Mouse (Mus musculus) liver, adult 2 months (tissue): ENCODE measurements around the gene Zdhhc22. TPM values are rescaled to one million over a fixed set of nuclear protein-coding genes. Genes with fewer than 3 reads are reported as not detected.
A peak's percentile ranks its signal among the peaks of the same experiment; 100 is the strongest.

Experiments used
- DNase-seq: peaks from one replicate; pipeline ENCODE4 v3.0.0-alpha.2; 2011; ENCODE audit warnings: low read depth, low spot score; ENCODE audit errors: extremely low read depth
- H3K27ac ChIP-seq: fragments of 200-500 bp; replicated peaks from 2 replicates; pipeline ENCODE4 v1.5.1; 2012; ENCODE audit warnings: low read depth, mild to moderate bottlenecking, control low read depth, inconsistent platforms, low read length; ENCODE audit not compliant: insufficient read depth
- H3K27me3 ChIP-seq: fragments of 200-500 bp; 2 replicates; pipeline ENCODE4 v1.6.1; 2012; ENCODE audit warnings: mild to moderate bottlenecking, moderate library complexity, low read length, inconsistent platforms; ENCODE audit not compliant: control insufficient read depth, insufficient read depth
- H3K36me3 ChIP-seq: fragments of 200-500 bp; 2 replicates; pipeline ENCODE4 v1.6.1; 2012; ENCODE audit warnings: low read length, inconsistent platforms; ENCODE audit not compliant: control insufficient read depth, insufficient read depth
- H3K4me1 ChIP-seq: fragments of 200-500 bp; 2 replicates; pipeline ENCODE4 v1.6.1; 2011; ENCODE audit warnings: low read length; ENCODE audit not compliant: control insufficient read depth, insufficient read depth
- H3K4me3 ChIP-seq: fragments of 200-500 bp; 2 replicates; pipeline ENCODE4 v1.5.1; 2011; ENCODE audit warnings: low read depth, mild to moderate bottlenecking, control low read depth, low read length, moderate library complexity; ENCODE audit not compliant: insufficient read depth
- H3K79me2 ChIP-seq: fragments of 200-500 bp; 2 replicates; pipeline ENCODE4 v1.6.1; 2012; ENCODE audit warnings: inconsistent platforms, mild to moderate bottlenecking, low read length, moderate library complexity; ENCODE audit not compliant: control insufficient read depth, insufficient read depth
- H3K9ac ChIP-seq: fragments of 200-500 bp; 2 replicates; pipeline ENCODE4 v1.6.1; 2012; ENCODE audit warnings: low read depth, mild to moderate bottlenecking, control low read depth, inconsistent platforms, low read length
- CTCF ChIP-seq: fragments of 200-500 bp; IDR thresholded peaks from 2 replicates; pipeline ENCODE4 v1.5.1; 2011; ENCODE audit warnings: low read depth, low read length, control low read depth
- POLR2A ChIP-seq: fragments of 200-500 bp; IDR thresholded peaks from 2 replicates; pipeline ENCODE4 v1.6.1; 2011; ENCODE audit warnings: low read length, control low read depth; ENCODE audit not compliant: insufficient read depth; ENCODE audit errors: extremely low read depth
- WGBS: fragments of 180-500 bp; shearing (Covaris S2); methylation state at CpG from one replicate; pipeline ENCODE4 v1.1.7; 2018; 5-methylcytosine and 5-hydroxymethylcytosine counted together
- polyA plus RNA-seq: library from polyadenylated mRNA; depleted of rRNA; stranded (reverse); fragments of >200 nt; gene quantifications from 2 replicates; pipeline ENCODE4 v1.2.3, GENCODE M21; 2012
- total RNA-seq: library from RNA; depleted of rRNA; stranded (reverse); fragments of >200 nt; gene quantifications from 2 replicates; pipeline ENCODE4 v1.2.3, GENCODE M21; 2014

The Zdhhc22 gene
- total and polyA plus RNA-seq, 2 experiments = not detected

DNA sequence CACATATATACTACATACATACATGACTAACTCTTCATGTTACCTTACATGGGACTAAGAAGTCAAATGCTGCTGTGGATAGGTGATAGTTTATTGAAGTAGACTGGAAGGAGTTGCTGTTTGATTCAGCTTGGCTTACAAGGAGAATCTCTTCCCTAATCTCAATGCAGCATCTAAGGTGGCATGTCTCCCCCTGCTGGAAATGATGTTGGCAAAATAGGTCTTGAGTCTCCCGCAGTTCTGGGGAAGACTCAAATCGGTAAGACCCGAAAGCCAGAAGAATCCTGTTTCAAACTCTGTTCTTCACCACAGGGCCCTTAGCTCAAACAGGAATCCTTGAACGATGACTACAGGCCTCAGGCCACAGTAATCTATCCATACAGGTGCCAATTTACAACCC lies 45.1 kb downstream of the Zdhhc22 start:
- H3K4me3 ChIP-seq = no peak overlapping the region
- peak; percentile 37 for TF ChIP-seq CTCF
- TF ChIP-seq POLR2A = no peak
- H3K4me1 ChIP-seq = peaks cover 8% of the 10 kb centered on the region
- DNase-seq = peak; percentile 62
- no peak overlapping the region for H3K9ac ChIP-seq
- peaks cover 5% of the 10 kb centered on the region; the same call in 1 of the 2 replicates for H3K79me2 ChIP-seq
- no peak overlapping the region for H3K27ac ChIP-seq
- no peaks in the 10 kb centered on the region; the same call in 1 of the 2 replicates for H3K27me3 ChIP-seq
- H3K36me3 ChIP-seq = no peaks in the 10 kb centered on the region
- WGBS = 30% methylated on average over 4 of the region's 4 CpGs

GRCm38 (mm10) chr12:86943421-86943820 lies 46.8 kb downstream of the Zdhhc22 start:
- TF ChIP-seq CTCF = no peak
- no peak for TF ChIP-seq POLR2A
- no peak overlapping the region for H3K4me3 ChIP-seq
- no peaks in the 10 kb centered on the region; the same call in 1 of the 2 replicates for H3K27me3 ChIP-seq
- peaks cover 8% of the 10 kb centered on the region for H3K4me1 ChIP-seq
- DNase-seq = no peak
- H3K79me2 ChIP-seq = no peaks in the 10 kb centered on the region; the same call in 1 of the 2 replicates
- WGBS = 87% methylated on average over 8 of the region's 8 CpGs
- no peak overlapping the region for H3K27ac ChIP-seq
- no peaks in the 10 kb centered on the region for H3K36me3 ChIP-seq
- no peak overlapping the region for H3K9ac ChIP-seq

DNA sequence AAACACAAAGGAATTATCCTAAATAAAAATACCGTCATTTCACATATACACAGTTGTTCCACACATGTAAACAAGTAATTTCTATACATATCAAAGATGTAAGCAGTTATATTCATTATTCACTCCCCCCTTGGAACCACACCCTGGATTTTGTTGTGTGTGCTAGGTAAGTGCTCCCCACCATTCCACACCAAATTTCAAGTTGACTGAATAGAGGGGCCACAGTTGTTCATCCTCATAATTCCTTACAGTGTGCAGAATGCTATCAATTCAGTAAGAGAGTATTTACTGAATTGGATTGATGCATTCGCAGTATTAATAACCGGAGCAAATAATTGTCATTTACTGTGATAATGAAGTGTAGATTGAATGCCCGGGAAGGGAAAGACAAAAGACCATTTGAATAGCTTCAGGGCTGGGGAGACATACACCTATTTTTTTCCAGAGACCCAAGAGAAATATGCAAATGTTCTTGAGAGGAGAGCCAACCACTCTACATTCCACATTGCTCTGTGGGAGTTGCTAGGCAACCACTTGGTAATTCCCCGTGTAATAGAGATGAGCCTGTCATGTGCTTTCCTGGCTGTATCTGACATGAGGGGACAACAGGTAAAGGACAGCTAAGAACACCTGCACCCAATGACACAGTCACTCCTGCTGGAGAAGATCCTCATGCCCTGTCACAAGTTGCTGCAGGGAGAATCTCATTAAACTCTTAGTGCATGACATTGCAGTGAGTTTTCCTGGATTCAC lies 48.3 kb downstream of the Zdhhc22 start:
- H3K4me1 ChIP-seq = peaks cover 4% of the 10 kb centered on the region; the same call in 1 of the 2 replicates
- no peak overlapping the region for H3K4me3 ChIP-seq
- no peak for TF ChIP-seq CTCF
- TF ChIP-seq POLR2A = no peak
- DNase-seq = no peak
- H3K27me3 ChIP-seq = no peaks in the 10 kb centered on the region; the same call in 1 of the 2 replicates
- WGBS = 62% methylated on average over 5 of the region's 5 CpGs
- H3K79me2 ChIP-seq = no peaks in the 10 kb centered on the region
- no peaks in the 10 kb centered on the region for H3K36me3 ChIP-seq
- H3K9ac ChIP-seq = no peak overlapping the region
- H3K27ac ChIP-seq = no peak overlapping the region

GRCm38 (mm10) chr12:86941173-86941572 lies 49.1 kb downstream of the Zdhhc22 start:
- peaks cover 3% of the 10 kb centered on the region; the same call in 1 of the 2 replicates for H3K4me1 ChIP-seq
- 63% methylated on average over 11 of the region's 11 CpGs for WGBS
- H3K9ac ChIP-seq = no peak overlapping the region
- no peaks in the 10 kb centered on the region for H3K36me3 ChIP-seq
- DNase-seq = no peak
- H3K4me3 ChIP-seq = no peak overlapping the region
- H3K79me2 ChIP-seq = no peaks in the 10 kb centered on the region
- no peak for TF ChIP-seq POLR2A
- TF ChIP-seq CTCF = no peak
- no peaks in the 10 kb centered on the region; the same call in 1 of the 2 replicates for H3K27me3 ChIP-seq
- H3K27ac ChIP-seq = no peak overlapping the region

- H3K9ac ChIP-seq = no peak overlapping the region
- H3K4me3 ChIP-seq = no peak overlapping the region
- TF ChIP-seq POLR2A = no peak
- TF ChIP-seq CTCF = no peak
- 77% methylated on average over 9 of the region's 9 CpGs for WGBS
- H3K27me3 ChIP-seq = no peaks in the 10 kb centered on the region; the same call in 1 of the 2 replicates
- H3K4me1 ChIP-seq = no peaks in the 10 kb centered on the region
- H3K79me2 ChIP-seq = no peaks in the 10 kb centered on the region
- no peaks in the 10 kb centered on the region for H3K36me3 ChIP-seq
- H3K27ac ChIP-seq = no peak overlapping the region
- DNase-seq = no peak
Measured at GRCm38 (mm10) chr12:86938571-86938970, 51.7 kb downstream of the Zdhhc22 start.

GRCm38 (mm10) chr12:86936587-86937343 lies 53.5 kb downstream of the Zdhhc22 start:
- no peak for TF ChIP-seq CTCF
- no peak for TF ChIP-seq POLR2A
- no peaks in the 10 kb centered on the region for H3K36me3 ChIP-seq
- no peaks in the 10 kb centered on the region; the same call in 1 of the 2 replicates for H3K27me3 ChIP-seq
- DNase-seq = no peak
- no peak overlapping the region for H3K4me3 ChIP-seq
- H3K79me2 ChIP-seq = no peaks in the 10 kb centered on the region
- WGBS = 64% methylated on average over 11 of the region's 11 CpGs
- peaks cover 9% of the 10 kb centered on the region for H3K4me1 ChIP-seq
- H3K27ac ChIP-seq = no peak overlapping the region
- no peak overlapping the region for H3K9ac ChIP-seq
